Comparison of ENCODE assay signal across 17 mouse cellular contexts in genomic region chr12:8482169-8482568, GRCm38 (mm10).
"Had no signal": no experiment of that assay in that cellular context is flagged by ENCODE, and none has a peak within 500 bp of the region (broad histone marks: within the 10 kb centered on the region; RNA-seq: fewer than 3 reads in every experiment).

No protein-coding gene starts in this region.

- ATAC-seq: intestine, embryonic 15.5 days had no signal

- H3K4me3 ChIP-seq: intestine, embryonic 15.5 days; left cerebral cortex, adult 2 months; limb, embryonic 10.5 days; liver, embryonic 15.5 days; neural tube, embryonic 12.5 days had no signal

- H3K36me3 ChIP-seq: intestine, embryonic 15.5 days; limb, embryonic 10.5 days; liver, embryonic 15.5 days; neural tube, embryonic 12.5 days had no signal

- DNase-seq: kidney, adult 18-20 months; kidney, postnatal 14 days; lung, embryonic 14.5 days; lung, postnatal 10 days; midbrain, embryonic 14.5 days; right cerebral cortex, adult 18-20 months; right cerebral cortex, postnatal 25 days; thymus, adult 2 months; thymus, postnatal 36 days had no signal

- H3K27ac ChIP-seq: intestine, embryonic 15.5 days; left cerebral cortex, adult 2 months; limb, embryonic 10.5 days; liver, embryonic 15.5 days; macrophage; neural tube, embryonic 12.5 days; stomach, postnatal 0 days had no signal

- H3K4me2 ChIP-seq: intestine, embryonic 15.5 days; liver, embryonic 11.5 days; liver, embryonic 15.5 days; lung, embryonic 14.5 days; neural tube, embryonic 12.5 days had no signal

- H3K9ac ChIP-seq: intestine, embryonic 15.5 days; liver, embryonic 15.5 days; lung, embryonic 14.5 days; neural tube, embryonic 12.5 days had no signal

- H3K4me1 ChIP-seq: liver, embryonic 15.5 days; neural tube, embryonic 12.5 days had no signal

- H3K9me3 ChIP-seq: intestine, embryonic 15.5 days; limb, embryonic 10.5 days; liver, embryonic 15.5 days; neural tube, embryonic 12.5 days had no signal

- H3K27me3 ChIP-seq: intestine, embryonic 15.5 days; liver, embryonic 15.5 days; neural tube, embryonic 12.5 days had no signal
